Mouse (Mus musculus) yolk sac, embryonic 10.5 days (tissue): ENCODE measurements around the gene Polr3h.
A peak's percentile ranks its signal among the peaks of the same experiment; 100 is the strongest.

Experiments used
- DNase-seq: peaks from one replicate; pipeline ENCODE4 v3.0.0-alpha.2; 2017; ENCODE audit warnings: low spot score

The Polr3h gene

DNA sequence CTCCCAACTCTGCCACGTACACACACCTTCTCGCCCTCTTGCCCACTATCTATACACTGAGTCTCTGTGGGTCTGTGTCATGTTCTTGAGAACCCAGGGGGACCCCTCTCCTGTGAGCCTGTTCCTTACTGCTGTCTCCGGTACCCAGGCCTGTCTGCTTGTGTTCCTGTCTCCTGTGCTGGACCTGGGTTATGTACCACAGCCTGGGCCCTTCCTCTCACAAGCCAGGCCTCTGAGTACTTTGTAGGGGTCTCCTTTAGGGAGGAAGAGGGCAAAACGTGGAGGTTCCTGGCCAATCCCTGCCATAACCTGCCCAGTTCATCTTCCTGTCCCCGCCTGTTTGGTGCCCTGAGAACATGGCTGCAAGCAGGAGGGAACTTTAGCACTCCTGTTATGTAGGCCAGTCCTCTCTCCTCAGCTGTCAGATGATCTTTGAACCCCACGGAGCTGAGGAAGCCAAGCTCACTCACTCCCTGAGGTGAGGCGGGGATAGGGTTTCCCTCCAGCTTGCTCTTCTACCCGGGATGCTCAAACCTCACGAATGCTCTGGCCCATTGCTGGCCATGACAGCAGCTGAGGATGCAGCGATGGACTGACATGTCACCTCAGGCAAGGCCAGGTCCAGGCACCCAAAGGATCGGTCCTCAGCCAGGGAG is 23.6 kb upstream of the Polr3h start:
- DNase-seq: no peak

DNA sequence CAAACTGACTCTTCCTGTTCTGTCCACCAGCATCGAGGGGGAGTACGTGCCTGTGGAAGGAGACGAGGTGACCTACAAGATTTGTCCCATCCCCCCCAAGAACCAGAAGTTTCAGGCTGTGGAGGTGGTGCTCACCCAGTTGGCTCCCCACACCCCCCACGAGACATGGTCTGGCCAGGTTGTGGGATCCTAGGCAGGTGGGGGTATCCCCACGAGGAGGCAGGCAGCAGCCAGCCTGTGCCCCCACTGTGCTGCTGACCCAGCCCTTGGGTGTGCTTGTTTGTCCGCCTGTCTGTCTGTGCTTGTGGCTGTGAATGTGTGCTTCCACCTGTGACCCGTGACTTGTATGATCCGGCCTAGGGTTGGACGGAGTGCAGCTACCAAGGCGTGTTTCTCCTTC is 23.0 kb upstream of the Polr3h start:
- DNase-seq: no peak

DNA sequence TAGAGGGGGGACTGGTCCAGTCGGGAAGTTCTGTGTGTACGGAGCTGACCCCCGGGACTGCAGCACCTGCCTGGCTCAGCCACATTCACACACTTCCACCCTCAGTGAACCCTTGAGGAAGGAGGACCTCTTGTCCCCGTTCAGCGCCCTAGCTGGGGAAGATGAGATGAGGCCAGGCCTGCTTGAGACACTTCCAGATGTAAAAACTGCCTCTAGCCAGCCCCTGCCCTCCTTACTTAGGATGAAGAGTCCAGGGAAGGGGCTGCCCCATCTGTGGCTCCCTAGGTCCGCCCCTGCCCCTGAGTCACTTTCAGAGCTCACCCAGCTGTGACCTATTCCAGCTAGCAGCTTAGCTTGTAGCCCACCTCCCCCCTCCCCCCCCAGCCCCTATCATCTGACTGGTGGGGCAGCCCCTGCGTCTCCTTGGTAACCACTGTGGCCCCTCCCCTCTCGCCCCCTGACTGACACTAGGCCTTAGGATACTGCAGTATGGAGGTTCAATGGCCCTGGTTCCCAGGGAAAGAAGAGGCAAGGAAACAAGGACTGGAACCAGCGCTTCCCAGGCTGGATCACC is 17.2 kb upstream of the Polr3h start:
- peak; percentile 23 for DNase-seq

DNA sequence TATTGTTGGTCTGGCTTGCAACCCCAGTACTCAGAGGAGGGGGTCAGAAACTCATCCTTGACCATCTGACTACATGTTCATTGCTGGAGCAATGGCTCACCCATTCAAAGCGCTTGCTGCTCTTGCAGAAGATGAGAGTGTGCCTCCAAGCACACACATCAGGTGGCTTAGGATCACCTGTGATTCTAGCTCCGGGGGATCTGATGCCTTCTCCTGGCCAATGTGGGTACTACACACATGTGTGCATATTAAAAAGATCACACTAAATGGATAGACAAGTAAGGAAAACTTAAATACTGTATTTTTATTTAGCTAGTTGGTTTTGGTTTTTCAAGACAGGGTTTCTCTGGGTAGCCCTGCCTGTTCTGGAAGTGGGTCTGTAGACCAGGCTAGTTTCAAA is 15.0 kb upstream of the Polr3h start:
- no peak for DNase-seq

DNA sequence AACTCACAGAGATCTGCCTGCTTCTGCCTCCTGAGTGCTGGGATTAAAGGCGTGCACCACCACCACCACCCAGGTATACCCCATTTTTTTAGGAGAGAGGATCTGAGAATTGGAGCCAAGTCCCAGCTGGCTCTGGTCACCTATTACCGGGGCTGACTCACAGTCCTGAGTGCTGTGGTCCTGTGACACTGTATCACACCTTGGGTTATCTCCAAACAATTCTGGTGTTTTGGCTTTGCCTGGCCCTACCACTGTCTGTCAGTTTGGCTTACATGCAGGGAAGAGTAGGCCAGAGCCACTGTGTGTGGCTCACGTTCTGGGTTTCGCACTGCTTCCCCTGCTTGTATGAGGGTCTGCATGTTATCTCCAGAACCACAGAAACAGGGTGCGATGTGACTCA is 14.2 kb upstream of the Polr3h start:
- DNase-seq: no peak

DNA sequence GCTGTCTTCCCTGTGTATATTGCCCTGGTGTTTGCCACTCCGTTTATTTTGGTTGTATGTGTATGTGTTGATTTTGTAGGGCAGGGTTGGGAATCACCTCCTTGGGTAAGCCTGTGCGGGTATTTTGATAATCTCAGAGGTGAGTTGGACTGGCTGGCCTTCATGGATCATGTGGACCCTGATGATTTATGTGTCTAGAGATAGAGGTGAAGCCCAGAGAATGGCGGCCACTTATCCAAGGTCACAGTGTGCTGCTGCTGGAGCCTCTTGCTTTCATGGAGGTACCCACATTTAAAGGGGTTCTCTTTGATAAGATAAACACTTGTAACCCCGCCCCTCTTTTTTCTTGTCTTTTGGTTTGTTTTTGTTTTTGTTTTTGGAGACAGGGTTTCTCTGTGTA is 13.7 kb upstream of the Polr3h start:
- no peak for DNase-seq

DNA sequence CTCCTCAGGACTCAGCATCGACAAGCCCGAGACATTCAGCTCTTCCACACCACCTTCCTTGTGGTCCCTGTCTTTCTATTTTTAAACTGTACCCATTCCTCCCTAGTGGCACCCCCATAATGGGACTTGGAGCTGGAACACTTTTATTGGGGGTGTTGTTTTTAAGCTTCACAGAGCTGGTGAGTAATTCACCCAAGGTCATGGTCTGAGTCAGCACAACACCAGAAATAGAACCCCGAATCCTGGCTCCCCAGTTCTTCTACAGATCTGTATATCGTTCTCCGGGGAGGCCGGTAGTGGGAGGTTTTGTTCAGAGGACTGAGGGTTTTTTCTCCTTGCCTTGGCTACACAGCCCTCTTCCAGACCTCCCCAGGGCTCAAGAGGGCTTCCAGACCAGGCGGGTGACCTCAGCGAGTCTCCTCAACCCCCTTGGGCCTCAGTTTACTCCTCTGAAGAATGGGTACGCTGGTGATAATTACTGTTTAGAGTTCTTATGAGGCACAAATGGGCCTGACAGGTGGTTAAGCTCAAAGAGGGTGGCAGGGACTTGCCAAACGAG is 13.2 kb upstream of the Polr3h start:
- no peak for DNase-seq

DNA sequence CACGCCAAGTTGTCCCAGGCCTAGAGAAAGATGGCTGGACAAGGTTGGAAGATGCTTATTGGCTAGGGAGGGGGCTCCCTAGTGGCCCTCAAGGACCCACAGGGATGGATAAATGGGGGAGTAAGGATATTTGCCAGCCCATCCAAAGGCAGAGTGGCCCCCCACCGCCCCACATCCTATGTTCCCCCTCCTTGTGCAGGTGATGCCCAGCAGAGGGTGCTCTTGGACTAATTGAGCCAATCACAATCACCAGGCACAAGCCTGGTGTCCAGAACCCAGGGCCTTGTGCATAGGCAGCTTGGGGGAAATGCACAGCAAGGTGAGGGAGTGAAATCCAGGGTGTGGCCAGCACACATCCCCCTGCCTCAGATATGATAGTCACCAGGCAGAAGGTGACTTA is 12.2 kb upstream of the Polr3h start:
- DNase-seq: peak; percentile 38

DNA sequence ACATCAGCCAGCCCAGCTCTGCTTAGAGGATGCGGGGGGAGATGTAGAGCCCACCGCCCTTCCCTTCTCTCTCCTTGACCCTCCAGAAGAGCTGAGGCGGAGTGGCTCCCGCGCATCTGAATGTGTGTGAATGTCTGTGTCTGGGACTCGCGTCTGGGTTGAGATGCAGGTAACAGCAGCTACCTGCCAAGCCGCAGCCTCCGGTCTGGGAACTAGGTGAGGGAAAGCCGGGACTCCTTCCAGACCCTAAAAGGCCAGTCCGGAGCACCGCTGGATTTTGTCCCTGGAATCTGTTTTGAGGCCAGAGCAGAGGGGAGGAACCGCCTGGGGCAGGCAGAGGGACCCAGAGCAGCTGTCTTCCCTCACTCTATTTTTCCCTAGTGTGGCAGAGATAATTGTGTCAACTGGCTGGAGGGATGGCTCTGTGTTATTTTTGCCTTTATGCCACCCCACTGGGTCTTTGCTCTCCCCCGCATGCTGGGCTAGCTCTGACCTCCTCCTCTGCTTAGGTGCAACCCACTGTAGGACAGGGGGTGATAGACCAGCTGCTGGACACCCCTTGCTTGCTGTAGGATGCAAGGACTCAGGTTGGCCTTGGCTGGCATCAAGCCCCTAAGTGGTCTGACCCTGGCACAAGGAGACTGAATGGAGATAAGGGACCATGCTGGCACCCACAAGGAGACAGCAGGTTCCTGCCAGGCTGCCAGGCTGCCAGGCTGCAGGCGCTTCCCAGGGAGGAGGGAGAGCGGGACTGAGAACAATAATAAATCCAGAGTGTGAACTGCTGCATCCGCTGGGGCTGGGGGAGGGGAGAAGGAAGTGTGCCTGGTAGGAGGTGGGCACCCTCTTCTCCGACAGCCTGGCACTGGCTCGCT is 11.3 kb upstream of the Polr3h start:
- DNase-seq: no peak

DNA sequence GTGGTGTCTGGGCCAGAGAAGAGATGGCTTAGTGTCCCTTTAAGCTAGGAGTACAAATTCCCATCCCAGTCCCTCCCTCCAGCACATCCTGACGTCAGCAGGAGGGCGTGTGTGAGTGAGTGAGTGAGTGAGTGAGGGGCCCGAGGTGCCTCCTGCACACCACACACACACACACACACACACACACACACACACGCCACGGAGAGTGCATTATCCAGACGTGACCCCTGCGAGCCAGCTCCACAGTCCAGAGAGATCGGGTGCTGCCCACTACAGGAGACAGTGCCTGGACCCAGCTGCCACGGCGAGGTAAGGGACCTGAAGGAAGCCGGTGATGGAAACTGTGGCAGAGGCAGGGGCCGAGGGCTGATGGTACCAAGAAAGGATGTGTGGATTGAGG is 10.6 kb upstream of the Polr3h start, which contains the start of gene Csdc2:
Csdc2 (plus strand) TSS at position 81 of the 400 bp plus-strand sequence.
- DNase-seq: no peak

DNA sequence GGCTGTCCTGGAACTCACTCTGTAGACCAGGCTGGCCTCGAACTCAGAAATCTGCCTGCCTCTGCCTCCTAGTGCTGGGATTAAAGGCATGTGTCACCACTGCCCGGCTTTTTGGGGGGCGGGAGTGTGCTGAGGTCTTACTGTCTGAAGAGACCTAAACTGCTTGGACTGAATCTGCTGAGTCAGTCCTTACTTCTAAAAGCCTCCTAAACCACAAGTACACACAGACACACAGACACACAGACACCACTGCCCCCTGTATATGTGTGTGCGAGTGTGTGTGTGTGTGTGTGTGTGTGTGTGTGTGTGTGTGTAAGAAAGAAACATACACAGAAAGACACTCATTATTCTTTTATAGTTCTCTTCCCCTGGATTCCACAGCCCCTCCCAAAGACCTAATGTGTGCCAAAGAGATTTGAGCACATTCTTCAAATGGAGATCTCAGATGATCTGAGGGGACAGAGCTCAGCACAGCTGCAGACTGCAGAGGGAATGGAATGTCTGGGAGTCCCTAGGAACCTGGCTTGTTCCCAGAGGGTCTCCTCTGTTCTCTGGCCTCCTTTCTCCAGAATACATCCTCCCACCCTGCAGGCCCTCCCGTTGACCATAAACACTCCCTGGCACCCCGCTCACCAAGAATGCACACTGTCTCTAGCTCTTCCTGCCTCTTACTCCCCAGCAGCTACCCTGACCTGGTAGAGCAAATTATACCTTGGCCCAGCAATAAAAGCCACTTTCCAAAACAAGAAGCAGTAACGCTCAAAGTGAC is 10.0 kb upstream of the Polr3h start:
- no peak for DNase-seq

DNA sequence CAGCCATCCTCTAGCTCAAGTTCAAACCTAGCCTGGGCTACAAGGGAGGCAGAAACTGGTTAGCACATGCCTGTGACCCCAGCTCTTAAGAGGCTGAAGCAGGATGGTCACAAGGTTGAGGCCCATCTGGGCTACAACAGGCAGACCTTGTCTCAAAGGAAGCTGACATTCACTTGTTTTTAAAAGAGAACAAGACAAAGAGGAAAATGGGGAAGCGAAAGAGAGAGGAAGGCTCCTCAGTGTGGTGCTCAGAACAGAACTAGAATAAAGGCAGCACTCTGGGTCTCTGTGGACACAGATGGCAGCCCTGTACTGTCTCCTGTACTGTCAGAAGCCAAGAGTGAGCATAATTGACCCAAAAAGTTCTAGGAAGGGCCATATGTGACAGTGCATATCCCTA is 7.9 kb upstream of the Polr3h start:
- DNase-seq: no peak

DNA sequence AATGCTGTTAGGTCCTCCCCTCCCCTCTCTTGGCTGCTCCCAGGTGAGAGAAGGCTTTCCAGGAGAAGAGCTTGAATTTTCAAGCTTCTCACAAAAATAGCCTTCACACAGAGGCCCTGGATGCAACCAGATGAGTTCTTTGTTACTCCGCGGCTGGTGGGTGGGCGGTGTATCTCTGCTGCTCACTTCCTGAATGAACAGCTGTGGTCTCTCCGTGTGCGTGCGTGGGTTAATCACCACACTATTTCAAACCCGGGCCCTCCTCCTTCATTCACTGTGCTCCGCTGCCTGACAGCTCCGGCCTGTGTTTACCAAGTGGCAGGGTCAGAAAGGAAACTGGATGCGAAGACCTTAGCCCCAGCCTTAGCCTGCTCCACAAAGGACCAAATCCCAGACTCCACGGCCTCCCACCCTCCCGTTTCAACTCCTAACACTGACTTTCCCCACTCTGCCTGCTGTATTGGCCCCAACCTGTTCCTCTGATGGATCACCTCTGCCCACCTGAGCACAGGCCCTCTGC is 7.0 kb upstream of the Polr3h start:
- DNase-seq: no peak

DNA sequence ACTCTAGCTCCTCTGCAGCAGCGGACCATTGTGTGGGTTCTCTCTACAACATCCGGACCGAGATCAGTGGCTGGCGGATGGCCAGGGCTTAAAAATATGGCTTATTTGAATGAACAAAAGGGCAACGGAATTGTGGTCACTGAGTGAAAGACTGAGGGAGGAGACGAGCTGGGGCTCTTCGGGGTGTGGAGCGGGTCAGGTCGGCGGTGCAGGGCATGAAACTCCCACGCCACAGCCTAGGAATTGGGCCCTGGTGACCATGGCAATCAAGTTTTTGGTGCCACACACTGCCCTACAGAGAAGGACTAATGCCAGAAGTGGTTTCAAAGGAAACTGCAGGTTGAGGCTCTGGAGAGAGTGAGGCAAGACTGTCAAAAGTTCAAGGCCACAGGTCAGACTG is 2.2 kb upstream of the Polr3h start:
- DNase-seq: no peak

DNA sequence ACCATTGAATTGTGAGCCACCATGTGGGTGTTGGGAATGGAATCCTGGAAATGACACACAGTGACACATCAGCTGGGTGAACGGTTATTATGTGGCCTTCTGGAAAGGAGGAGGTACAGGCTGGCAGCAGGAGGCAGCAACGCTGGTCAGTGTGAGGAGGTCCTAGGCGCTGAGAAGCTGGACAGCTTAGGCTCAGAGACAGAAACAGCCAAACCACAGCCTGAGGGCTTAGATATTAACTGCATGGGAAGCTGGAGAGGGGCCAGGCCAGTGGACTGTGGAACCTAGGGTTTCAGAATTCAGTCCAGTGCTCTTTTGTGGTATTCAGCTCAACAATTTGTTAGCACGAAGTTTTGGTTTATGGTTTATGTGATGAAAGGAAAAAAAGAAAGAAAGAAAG is 1.7 kb upstream of the Polr3h start:
- peak; percentile 62 for DNase-seq

DNA sequence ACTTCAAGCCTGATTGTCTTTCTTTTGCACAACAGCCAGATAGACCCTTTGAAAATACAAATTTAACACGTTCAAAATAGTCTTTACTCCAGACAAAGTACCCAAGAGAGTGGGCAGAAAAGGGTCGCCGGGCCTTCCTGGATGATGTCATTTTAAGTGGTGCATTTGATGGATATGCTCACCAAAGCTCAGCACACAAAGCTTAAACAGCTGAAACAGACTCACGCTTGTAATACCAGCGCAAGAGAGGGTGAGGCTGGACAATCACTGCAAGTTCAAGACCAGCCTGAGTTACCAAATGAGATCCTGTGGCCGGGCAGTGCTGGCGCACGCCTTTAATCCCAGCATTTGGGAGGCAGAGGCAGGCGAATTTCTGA is 394 bp upstream of the Polr3h start:
- no peak for DNase-seq

DNA sequence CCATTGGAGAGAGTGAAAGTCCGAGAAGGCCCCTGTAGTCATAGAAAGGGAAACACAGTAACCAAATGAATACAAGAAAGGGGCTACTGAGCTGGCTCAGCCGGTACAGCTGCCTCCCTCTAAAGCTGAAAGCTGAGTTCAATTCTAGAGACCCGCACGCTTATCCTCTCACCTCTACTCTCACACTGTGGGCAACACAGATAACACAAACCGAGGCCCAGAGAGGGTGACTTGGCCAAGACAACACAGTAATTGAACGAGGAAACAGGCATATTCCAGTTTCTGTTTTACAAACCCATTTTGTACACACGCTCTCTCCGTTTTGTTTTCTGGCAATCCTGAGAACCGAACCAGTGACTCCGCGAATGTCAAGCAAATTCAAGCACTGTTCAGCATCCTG is 1.1 kb downstream of the Polr3h start:
- no peak for DNase-seq

DNA sequence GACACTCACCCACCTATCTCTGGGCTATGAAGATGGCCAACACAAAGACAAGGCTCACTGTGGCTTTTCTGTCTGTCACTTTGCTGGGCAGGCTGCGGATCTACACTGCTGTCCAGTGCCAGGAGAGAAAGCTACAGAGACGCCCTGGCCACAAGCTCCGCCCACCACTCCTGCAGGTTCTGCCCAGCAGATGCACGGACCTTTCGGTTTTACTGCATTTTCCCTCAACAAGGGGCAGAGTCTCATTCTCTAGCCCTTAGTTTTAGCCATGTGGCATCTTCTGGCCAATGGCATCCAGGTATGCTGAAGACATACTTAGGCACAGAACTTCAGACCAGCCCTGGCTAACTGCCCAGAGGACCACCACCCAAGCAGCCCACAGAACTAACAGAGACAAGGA is 4.8 kb downstream of the Polr3h start:
- no peak for DNase-seq

DNA sequence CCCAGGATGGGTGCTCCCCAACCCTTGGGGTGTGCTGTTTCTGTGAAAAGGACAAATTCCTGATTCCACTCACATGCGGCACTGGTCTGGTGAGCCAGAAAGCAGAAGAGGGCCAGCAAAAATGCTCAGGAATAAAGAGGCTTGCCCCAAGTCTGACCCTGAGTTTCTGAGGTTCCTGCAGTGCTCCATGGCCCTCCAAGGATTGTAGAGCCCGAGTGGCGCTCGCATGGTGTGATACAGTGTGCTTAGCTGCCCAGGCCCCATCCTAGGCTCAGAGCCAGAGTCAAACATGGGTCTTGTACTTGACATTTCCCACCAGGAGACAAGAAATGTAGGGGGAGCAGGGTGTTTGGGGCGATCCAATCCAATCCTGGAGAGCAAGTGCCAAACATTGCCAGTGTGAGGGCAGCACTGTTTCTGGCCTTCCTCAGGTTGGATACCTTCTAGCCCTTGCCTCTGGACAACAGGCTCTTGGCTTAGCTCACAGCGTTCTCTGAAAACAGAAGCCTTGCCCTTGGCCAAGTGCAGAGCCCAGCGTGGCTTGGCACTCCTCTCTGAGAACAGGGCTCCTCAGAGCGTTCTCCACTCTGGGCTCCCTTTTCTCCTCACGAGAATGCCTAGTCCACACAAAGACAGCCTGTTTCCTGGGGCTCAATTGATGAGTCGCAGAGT is 5.4 kb downstream of the Polr3h start:
- no peak for DNase-seq

DNA sequence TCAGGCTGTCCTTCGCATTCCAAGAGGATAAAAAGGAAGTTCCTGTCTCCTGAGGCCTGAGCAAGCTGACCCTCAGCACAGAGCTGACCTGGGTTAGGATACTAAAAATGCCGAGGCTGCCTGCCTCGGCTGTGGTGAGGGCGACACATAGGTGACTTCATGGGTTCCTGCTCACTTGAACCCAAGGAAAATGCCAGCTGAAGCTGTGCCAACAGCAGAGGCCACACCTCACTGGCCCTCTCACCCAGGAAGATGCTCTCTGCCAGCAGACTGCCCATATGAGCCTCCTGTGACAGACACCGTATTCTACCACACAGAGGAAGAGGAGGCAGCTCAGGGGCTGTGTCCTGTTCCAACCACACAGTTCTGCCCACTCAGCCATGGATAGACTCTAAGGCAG is 7.0 kb downstream of the Polr3h start:
- DNase-seq: no peak
